Mouse (Mus musculus) neutrophil, adult 5-6 weeks (primary cell): ENCODE measurements at regions not wholly inside any gene's neighbourhood (a gene's known extent, or its start where the extent isn't known, plus 50 kb on each side); places are given as distances from the start of the nearest gene placed in this dataset.

Experiments
- ATAC-seq: fragments of 151-379, 151-347 bp; 2 replicates; pipeline ENCODE4 v1.8.0; 2017; ENCODE audit warnings: mild to moderate bottlenecking, moderate TSS enrichment; ENCODE audit not compliant: insufficient number of reproducible peaks, poor library complexity, low FRiP score, severe bottlenecking; ENCODE audit errors: extremely low read depth

DNA sequence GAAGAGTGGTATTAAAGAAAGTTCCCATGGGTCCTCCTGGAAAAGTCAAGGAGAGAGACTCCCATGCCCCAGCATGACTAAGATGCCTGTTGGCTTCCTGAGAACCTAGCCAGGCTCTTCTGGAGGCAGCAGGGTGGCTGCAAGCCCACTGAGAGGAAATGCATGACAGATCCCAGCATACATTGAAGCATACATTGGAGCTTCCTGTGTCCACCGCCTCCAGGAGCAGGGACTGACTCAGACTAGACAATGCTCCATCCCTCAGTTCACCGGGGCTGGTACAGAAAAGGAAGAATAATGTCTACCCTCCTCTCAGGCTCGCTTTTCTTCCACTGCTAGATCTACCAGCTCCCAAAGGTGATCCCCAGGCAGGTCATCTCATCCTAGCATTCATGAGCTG lies 104.7 kb upstream of the Zfp703 start:
- ATAC-seq: no peak

DNA sequence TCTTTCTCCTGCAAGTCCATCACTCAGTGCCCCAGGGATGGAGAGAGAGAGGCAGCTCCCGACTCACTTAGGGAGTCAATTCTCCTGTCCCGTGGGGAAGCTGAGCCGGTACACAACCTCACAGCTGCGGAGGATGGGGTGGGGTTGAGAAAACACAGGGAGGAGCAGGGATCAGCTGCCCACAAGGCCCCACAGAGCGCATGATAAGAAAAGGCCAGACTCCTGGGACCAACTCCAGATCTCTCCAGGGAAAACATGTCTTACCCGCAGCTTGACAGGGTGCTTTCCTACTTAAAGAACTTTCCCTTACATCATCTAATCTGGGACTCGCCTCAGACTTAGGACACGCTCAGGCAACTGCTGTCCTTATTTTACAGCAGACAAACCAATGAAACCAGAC lies 104.3 kb upstream of the Zfp703 start:
- no peak for ATAC-seq

DNA sequence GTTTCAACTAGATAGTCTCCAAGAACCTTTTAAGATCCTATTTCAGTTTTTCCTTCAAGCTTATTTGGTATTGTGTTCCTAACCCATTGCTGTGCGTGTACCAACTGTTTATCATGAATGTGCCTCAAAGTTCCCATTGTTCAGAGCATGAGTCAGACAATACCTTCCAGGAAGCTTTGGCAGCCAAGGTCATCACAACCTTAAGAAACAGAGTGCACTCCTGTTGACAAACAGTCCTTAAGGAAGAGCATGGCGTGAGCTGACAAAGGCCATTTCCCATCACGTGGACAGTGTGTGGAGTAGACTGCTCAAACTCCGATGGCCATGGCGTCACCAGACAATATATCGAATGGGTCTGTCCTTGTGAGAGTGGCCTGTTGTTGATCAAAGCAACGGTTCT lies 96.9 kb upstream of the Zfp703 start:
- no peak for ATAC-seq

DNA sequence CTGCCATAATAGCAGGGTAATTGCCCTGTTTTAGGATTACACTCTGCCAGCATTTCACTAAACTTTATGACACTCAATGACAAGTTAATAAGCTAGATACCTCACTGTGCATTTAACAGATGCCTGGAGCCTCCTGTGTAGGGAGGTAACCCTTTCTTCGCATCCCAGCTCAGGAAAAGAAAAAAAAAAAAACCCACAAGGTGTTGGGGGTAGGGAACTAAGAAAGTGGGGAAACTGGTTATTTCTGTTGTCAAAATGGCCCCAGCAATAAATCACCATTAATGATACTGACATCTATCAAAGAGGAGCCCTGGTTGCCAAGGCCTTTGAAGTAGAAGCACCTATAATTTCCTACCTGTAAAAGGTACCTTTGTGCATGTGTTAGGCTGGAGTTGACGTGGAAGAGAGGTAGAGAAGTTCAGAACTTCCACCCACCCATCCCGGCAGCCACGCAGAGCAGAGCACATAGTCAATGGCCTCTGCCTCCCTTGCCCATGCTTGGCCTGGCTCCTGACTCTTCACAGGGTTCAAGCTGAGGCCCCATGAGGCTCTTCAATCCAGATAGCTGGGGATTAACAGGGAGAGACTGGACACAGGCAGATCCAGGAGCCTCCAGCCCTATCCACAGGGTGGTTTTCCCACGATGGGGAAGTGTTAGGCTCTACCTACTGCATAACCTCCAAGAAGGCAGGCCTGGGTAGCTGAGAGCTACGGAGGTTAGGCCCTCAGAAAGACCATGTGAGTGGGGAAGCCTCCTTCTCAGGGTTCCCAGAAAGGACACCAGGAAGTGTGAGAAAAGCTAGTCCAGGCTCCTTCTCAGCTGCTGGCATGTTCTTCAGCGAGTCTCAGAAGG lies 95.6 kb upstream of the Zfp703 start:
- ATAC-seq: no peak

DNA sequence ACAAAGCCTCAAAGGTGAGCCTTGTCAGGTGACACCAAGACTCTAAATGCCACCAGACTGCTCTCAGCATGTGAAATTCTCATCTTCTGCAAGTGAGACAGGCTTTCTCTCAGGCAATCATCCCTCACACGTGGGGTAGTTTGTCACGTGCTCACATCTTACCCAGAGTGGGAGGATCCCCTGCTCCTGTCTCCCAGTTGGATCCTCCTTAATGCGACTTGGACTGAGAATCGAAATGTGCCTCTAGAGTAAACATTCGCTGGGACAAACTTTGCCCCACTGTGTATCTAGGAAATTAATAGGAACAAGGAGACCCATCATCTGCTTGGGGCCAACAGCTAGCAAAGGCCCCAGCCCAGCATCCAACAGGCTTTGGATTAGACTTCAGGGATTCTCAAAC lies 94.5 kb upstream of the Zfp703 start:
- no peak for ATAC-seq

DNA sequence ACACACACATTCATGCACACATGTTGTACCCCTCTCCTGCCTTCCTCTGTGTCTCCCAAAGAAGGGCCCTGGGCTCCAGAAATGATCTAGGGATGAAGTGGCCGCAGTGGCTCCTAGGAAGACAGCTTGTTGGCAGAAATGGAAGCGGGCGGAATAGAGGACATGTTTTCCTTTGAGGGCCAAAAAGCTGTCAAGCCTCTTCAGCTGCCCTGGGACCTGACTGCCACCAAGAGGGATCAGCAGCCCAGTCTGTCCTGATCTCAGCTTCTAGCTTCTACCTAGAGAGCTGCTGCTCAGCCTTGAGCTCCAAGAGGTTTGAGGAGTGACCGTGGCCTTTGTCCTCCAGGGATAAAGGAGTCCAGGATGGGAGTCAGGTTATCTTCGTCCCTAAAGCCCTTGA lies 93.8 kb upstream of the Zfp703 start:
- ATAC-seq: no peak

DNA sequence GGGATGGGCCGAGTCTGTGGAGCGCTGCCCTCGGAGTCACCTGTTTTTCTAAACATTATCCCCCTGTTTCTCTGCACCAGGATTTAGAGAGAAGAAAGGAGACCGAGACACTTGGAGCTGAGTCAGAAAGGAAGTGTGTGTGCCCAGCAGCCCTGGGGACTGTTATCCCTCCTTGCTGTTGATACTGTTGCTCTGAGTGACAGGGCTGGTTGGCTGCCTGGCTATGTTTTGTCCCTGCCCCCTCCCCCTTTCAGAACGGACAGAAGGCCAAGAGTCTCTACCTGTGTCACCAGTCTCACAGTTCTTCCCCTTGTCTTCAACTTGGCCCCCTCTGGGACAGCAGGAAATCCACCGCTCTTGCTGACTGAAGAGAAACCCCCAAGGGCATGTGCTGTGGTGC lies 93.4 kb upstream of the Zfp703 start:
- ATAC-seq: no peak

DNA sequence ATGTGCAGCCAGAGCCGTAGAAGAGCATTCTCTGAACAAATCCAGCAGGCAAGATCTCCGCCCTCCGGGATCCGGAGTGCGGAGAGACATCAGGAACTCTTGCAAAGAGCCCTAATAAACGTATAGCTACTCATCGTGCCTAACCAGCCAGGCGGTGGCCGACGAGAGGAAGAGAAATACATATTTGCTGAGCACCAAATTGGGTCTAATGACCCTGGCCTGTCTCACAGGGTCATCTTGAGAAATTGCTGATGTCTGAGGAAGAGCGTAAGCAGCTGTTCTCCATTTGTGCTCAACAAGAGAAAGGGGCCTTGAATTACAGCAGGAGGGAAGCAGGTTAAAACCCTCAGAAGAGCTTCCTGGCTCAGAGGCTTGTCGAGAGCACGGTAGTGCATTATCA lies 92.8 kb upstream of the Zfp703 start:
- ATAC-seq: no peak

DNA sequence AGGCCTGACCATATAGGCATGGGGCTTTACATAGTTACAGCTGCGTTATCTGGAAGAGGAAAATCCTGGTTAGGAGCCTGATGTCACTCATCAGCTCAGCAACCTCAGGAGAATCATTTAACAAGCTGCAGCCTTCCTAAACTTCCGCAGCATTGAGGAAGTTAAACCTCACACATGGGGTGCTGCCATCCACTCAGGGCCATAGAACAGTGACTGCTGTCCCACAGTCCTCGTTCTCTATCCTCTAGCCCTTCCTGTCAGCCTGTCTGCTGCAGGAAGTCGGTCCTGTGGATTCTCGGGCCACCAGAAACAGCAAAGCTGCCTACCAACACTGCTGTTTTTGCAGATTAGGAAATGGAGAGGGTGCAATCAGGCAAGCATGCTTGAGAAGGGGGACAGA lies 91.8 kb upstream of the Zfp703 start:
- no peak for ATAC-seq

DNA sequence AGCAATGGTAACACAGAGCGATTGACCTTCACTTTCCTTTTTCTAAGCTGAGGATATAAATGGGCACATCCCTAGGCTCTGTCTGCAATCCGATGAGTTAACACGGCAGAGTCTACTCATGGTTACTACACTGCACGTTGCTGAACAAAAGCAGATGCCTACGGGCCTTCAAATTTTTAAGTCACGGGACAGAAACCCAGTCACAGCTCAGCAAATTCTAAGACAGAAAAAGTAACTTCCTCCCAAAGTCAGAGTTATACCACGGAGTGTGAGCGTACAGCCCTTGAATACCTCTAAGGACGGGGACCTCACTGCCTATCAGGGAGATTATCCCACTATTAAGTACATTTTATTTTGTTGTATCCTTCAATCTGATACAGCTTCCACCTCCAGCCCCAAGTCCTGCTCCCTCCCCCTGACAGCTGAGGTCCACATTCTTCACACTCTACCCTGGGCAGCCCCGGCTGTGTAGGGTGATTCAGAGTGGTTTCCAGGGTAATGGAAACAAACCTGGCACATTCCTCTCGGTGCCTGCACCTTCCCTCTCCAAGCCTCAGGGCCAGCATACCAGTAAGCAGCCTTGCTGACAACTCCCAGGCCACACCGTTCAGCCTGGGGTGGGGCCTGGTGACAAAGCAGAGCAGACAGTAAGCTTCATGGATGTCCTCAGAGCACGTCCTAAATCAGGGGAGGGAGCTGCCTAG lies 90.2 kb upstream of the Zfp703 start:
- ATAC-seq: no peak

DNA sequence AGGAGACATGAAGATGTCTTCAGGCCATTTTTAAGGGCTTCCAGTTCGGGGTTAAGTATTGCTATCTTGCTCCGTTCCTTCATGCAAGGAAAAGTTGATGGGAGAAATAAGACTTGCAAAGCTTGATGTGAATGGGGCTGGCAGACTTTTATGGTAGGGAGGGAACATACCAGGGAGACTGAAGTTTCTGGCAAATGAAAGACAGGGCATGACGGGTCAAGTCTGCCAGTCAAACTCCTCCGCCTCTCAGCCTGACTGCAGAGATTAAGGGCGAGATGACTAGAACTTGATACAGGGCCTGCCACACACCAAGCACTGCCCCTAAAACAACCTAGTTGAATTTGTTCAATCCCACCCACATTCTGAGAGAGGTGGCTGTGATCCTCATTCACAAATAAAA lies 89.6 kb upstream of the Zfp703 start:
- ATAC-seq: no peak

DNA sequence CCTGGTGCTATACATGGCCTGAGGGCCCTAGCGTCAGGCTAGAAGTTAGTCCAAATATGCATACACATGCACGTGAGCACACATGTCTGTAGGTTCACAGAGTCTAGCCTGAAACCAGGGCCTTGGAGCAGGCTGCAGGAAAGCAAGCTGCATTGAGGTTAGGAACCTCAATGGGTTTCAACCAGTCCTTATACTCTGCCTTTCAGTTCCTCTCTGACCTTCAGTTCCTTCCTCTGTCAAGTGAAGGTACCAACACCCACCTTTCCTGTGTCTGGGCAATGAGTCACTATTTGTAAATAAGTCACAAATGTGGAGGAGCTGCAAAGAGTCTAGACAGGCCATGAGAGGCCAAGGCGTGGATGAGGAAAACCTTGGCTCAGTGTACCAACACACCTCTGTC lies 89.1 kb upstream of the Zfp703 start:
- peak; percentile 30; the same call in 1 of the 2 replicates for ATAC-seq

DNA sequence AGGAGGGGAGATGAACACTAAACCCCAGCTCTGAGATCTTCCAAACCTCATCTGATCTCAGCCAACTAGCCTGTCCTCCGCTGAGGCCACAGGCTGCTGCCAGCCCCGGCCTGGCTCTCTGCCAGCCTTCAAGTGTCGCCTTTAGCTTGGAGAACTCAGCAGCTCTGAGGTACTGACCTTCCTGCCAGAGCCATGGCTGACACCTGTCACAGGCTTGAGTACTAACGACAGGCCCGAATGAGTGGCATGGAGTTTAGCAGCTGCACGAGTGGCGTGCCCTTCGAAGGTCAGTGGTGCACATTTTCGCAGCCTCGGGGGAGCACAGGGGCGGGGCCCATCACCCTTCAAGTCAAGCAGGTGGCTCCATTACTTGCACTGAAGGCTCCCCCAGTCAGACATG lies 85.2 kb upstream of the Zfp703 start:
- no peak for ATAC-seq

DNA sequence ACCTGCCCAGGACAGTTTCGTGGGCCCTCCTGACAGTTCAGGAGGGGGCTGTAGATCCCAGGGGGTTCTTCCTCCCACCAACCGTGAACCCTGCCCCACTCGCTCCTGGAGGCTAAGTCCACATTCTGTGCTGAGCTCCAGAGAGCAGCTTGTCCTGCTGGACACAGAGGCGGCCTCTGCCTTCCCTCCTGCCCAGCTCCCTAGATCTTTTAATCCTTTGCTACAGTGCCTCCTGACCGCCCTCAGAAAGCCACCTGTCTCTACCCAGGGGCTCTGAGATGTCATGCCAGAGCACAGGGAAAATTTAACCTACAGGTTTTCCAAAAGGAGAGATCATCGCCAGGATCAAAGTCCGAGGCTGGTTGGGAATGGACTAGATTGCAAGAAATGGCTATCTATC lies 84.7 kb upstream of the Zfp703 start:
- ATAC-seq: no peak

DNA sequence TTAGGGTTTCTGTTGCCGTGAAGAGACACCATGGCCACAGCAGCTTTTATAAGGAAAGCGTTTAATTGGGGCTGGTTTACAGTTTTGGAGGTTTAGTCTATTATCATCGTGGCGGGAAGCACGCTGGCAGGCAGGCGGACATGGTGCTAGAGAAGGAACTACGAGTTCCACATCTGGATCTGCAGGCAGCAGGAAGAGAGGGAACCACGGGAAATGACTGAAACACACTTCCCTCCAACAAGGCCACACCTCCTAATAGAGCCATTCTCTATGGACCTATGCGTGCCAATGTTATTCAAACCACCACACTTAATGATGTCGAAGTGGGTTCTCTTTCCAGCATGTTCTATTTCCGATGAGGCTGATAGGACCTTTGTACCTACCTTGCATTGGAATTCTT lies 81.3 kb upstream of the Zfp703 start:
- ATAC-seq: no peak

DNA sequence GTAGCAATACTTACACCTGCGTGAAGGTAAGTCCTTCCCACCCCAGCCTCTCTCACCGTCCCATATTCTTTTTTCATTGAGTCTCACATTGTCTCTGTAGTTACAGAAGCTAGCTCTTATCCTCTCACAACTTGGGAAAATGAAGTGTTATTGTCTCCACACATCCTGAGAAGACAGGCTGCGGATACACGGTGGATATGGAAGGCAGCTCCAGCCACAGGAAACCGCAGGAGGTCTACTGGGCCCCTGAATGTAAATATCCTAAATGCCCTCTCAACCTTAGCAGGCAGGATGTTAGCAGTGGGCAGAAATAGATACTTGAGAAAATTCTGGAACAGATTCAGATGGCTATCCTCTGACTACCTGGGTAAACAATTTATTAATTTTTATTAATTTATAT lies 73.8 kb upstream of the Zfp703 start:
- no peak for ATAC-seq

DNA sequence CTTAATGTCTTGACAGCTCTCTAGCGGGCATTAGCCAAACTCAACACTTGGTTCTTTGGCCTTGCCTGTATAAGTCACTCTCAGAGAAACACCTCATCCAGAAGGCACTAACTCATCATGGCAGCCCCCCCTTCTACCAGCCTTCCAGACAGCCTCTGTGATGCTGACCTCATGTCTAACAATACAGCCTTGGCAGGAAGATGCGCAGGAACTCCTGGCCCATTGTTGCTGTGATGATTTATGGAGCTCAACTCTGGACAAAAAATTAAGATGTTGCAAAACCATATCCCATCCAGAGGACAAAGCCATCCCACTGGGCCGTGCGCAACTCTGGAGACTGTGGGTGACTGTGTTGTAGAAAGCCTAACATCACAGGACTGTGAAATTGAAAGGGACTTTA lies 70.9 kb upstream of the Zfp703 start:
- ATAC-seq: no peak

DNA sequence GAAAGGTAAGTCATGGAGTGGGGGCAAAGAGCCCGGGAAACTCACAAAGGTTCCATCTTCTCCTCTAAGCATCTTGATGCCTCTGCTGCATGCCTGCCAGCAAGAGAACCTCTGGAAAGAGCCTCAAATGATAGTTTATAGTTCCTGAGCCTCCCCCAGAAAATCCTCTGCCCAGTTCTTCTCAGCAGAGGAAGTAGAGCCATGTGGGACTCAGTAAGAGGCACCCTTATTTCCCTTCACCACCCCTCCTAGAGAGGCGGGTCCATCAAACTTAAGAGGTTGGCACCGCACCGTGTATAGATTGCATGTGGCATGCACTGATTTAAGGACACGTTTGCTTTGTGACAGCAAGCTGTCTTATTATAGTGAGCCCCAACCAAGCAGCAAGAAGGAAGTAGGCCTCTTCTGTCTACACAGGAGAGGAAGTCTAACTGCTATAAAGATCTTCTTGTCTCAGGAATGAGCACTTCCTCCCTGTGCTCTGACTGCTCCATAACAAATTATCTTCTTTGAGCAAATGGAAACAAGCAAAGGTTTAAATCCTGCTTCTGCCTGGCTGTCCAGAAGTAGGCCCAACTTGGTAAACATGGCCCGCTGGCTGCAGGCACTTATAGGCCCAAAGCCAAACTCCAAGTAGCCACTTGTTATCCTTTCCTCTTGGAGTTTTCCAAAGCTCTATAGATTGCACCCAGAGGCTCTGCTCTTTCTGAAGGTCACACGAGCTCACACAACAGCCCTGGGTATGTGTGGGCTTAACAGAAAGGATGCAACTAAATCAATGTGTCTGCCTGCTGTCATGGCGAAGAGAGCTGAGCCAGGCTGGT lies 69.6 kb upstream of the Zfp703 start:
- ATAC-seq: no peak

DNA sequence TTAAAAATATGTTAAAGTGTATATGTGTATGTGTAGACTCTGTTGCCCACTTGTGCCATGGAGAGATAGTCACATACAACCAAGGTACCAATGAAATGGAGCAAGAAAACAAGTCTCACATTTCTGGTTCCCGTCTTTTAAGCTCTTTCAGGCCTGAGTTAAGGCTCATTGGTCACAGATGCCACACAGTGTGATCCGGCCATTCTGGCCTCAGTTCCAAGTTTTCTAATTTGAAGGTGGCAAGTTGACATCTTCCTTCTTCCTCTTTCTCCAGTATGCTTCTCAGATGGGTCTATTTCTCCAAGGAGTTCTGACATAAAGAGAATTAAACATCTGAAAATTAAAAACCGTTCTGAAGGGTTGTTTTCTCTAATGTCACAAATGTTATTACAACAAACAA lies 66.9 kb upstream of the Zfp703 start:
- ATAC-seq: no peak
